Mouse (Mus musculus) spleen, adult 12 weeks (tissue): ENCODE results near the gene Wdr91.

Experiments
- DNase-seq: peaks from one replicate; pipeline ENCODE4 v3.0.0; 2022; ENCODE audit warnings: low spot score

The Wdr91 gene

GRCm38 (mm10) chr6:34919146-34919545, 8.5 kb upstream of the Wdr91 start:
- DNase-seq: no peak

GRCm38 (mm10) chr6:34914462-34914861, 3.8 kb upstream of the Wdr91 start:
- no peak for DNase-seq

- no peak for DNase-seq
These were observed 2.8 kb upstream of the Wdr91 start for GRCm38 (mm10) chr6:34913341-34914040.

GRCm38 (mm10) chr6:34909631-34910345, 888 bp downstream of the Wdr91 start:
- DNase-seq: no peak

- DNase-seq: no peak
These were observed 2.9 kb downstream of the Wdr91 start for GRCm38 (mm10) chr6:34907696-34908260.

GRCm38 (mm10) chr6:34907121-34907614, 3.5 kb downstream of the Wdr91 start:
- peak; percentile 49 for DNase-seq

GRCm38 (mm10) chr6:34906661-34907060, 4.0 kb downstream of the Wdr91 start:
- no peak for DNase-seq

GRCm38 (mm10) chr6:34906125-34906524, 4.6 kb downstream of the Wdr91 start:
- DNase-seq: no peak

GRCm38 (mm10) chr6:34904361-34904760, 6.3 kb downstream of the Wdr91 start:
- DNase-seq: no peak

- DNase-seq: no peak
These were observed 6.8 kb downstream of the Wdr91 start for GRCm38 (mm10) chr6:34903851-34904250.

GRCm38 (mm10) chr6:34903441-34903840, 7.2 kb downstream of the Wdr91 start:
- no peak for DNase-seq

- DNase-seq: no peak
These were observed 8.1 kb downstream of the Wdr91 start for GRCm38 (mm10) chr6:34902578-34902977.

- DNase-seq: no peak
These were observed 8.7 kb downstream of the Wdr91 start for GRCm38 (mm10) chr6:34901911-34902444.

GRCm38 (mm10) chr6:34900990-34901389, 9.7 kb downstream of the Wdr91 start:
- no peak for DNase-seq

- DNase-seq: no peak
These were observed 11.5 kb downstream of the Wdr91 start for GRCm38 (mm10) chr6:34899127-34899526.

- no peak for DNase-seq
These were observed 14.4 kb downstream of the Wdr91 start for GRCm38 (mm10) chr6:34896168-34896780.

GRCm38 (mm10) chr6:34895569-34895968, 15.1 kb downstream of the Wdr91 start:
- DNase-seq: no peak

GRCm38 (mm10) chr6:34889185-34889584, 21.5 kb downstream of the Wdr91 start:
- no peak for DNase-seq

- DNase-seq: no peak
These were observed 23.4 kb downstream of the Wdr91 start for GRCm38 (mm10) chr6:34887131-34887850.

- no peak for DNase-seq
These were observed 26.0 kb downstream of the Wdr91 start for GRCm38 (mm10) chr6:34884724-34885123.

- DNase-seq: no peak
These were observed 30.7 kb downstream of the Wdr91 start for GRCm38 (mm10) chr6:34879911-34880475.
